Mouse (Mus musculus): Measurements from ENCODE around the gene Cd83. TPM values are rescaled to one million over a fixed set of nuclear protein-coding genes. Genes with fewer than 3 reads are reported as not detected.

The Cd83 gene
- total RNA-seq, 2 experiments from 2014 or later, result 9.7 to 12.7 TPM

Other genes starting within 250 kb of the Cd83 start
- 10 to 100 TPM; 17.1 to 17.9 TPM for gene Mcur1, start 224.6 kb upstream of the Cd83 start, total RNA-seq (2021)
- 1 to 10 TPM; 8.1 to 9.9 TPM for gene Rnf182, start 169.1 kb upstream of the Cd83 start, total RNA-seq (2021)